Mouse (Mus musculus): Measurements from ENCODE around the gene Map3k4.

DNA sequence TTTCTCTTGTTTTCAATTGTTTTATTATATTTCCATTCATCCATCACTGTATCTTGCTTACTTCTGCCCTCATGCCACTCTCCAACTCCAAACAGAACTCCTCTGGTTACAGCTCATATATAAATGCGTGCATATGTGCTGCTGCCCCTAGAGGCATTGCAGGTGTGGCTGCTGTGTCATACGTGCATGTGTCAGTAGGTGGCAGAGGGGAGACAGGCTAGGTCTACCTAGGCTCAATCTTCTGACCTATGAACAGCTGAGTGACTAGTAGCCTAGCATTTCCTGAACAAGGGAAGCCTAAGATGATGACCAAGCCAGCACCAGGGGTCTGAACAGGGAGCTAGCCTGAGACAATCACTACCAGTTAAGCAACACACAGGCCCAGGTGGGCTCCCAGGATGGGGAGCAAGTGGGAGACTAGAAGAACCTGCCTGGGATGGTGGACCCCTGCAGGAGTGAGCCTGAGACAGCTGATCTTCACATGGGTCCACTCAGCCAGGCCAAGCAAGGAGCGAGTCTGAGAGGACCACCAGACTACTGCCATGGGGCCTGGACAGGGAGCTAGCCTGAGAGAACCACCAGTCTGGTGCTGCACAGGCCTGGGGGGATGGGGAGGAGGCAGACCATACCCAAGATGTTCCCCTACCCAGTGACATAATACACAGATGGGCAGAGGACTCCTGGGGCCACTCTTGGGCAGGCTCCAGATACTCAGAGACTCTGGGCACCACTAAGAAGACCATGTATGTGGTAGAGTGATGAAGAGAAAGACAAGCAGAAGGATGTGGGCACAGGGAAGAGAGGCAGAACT is 17.5 kb downstream of the Map3k4 start:
- TF ChIP-seq POLR2A (IDR thresholded peaks at IDR 0.05; ENCODE audit: low read depth, low read length) (no peak), EP300 (IDR thresholded peaks at IDR 0.05; ENCODE audit: low read length) (no peak), PAX5 (IDR thresholded peaks at IDR 0.05; ENCODE audit: low read length) (no peak), ZMIZ1 (IDR thresholded peaks at IDR 0.05; ENCODE audit: low read depth, low read length) (no peak), CTCF (conservative IDR thresholded peaks at IDR 0.05 in 1 of 2, IDR thresholded peaks at IDR 0.05 in 1 of 2; ENCODE audit: low read depth in 2 of 2, low read length in 2 of 2) (peak; percentile 64 to 100), TCF12 (IDR thresholded peaks at IDR 0.05; ENCODE audit: low read depth, low read length) (no peak), SIN3A (IDR thresholded peaks at IDR 0.05; ENCODE audit: low read length) (no peak), UBTF (IDR thresholded peaks at IDR 0.05; ENCODE audit: low read depth, low read length) (no peak)
